ENCODE assay signal across 8 mouse cellular contexts in the genomic region with DNA sequence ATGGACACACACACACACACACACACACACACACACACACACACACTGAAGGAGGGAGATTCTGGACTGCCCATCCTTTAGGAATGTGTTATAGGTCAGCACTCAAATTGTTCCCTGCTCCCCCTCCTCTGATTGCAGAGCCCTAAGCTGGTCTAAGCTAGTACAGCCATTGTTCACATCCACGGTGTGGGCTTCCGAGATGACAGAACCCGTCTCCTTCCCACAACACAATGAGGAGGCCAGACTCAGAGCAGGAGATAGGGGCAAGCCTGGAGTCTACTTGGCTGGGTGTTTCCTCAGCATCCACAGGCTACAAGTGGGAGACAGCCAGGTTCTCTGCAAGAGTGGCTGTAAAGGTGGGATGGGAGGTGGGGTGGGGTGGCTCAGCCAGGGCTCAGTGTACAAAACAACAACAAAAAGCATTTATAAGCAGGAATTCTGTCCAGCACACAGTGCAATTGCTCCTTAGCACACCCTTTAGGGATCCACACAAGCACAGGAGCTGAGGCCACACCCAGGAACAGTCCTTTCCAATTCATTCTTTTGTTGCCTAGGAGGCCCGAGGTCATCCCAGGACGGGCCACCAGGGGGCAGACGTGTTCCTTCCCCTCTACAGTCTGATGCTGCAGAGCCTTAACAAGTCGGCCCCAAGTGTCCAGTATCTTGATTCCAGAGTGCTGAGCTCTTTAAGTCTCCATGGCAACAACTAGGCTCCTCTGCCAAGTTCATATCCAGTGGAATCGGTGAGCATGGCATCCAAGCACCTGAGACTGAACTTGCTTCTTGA. TPM values are rescaled to one million over a fixed set of nuclear protein-coding genes. Genes with fewer than 3 reads are reported as not detected.
A peak's percentile ranks its signal among the peaks of the same experiment; 100 is the strongest.
DNase-seq lines count a peak whose midpoint lies in the region; ATAC-seq and TF ChIP-seq lines count a peak whose summit lies in the region.

No protein-coding gene starts in this region.

- WGBS in heart, embryonic 14.5 days: 33% methylated on average over 8 of the region's 8 CpGs
- WGBS in liver, embryonic 11.5 days: 35% methylated on average over 8 of the region's 8 CpGs

- H3K9me3 ChIP-seq in heart, embryonic 14.5 days (ENCODE audit: control insufficient read depth, low read length): no peaks in the 10 kb centered on the region
- H3K9me3 ChIP-seq in liver, embryonic 11.5 days (ENCODE audit: control insufficient read depth, low read length): no peaks in the 10 kb centered on the region

- H3K27me3 ChIP-seq in C2C12 (ENCODE audit: control insufficient read depth, insufficient read depth, insufficient read length): no peaks in the 10 kb centered on the region
- H3K27me3 ChIP-seq in heart, embryonic 14.5 days (ENCODE audit: control insufficient read depth, insufficient read depth, low read length): no peaks in the 10 kb centered on the region
- H3K27me3 ChIP-seq in liver, embryonic 11.5 days (replicated peaks; ENCODE audit: control insufficient read depth, insufficient read depth, low read length): no peaks in the 10 kb centered on the region
- H3K27me3 ChIP-seq in splenic B cell, adult 2 months (ENCODE audit: control insufficient read depth, insufficient read depth, low read length, poor library complexity, severe bottlenecking): no peaks in the 10 kb centered on the region

- ATAC-seq in heart, embryonic 14.5 days (ENCODE audit: insufficient number of reproducible peaks, insufficient read depth, low FRiP score, low read depth): 0 out of 2 replicates have a peak, but pooled peaks have one; percentile 55
- ATAC-seq in liver, embryonic 11.5 days (replicated peaks; ENCODE audit: low FRiP score): peak; percentile 81

- no peak overlapping the region for H3K9ac ChIP-seq in heart, embryonic 14.5 days (ENCODE audit: low read length)
- no peak overlapping the region for H3K9ac ChIP-seq in liver, embryonic 11.5 days (ENCODE audit: low read depth, low read length)

- no peaks in the 10 kb centered on the region for H3K79me3 ChIP-seq in C2C12 (ENCODE audit: low read depth)

- peaks cover 3 to 5% of the 10 kb centered on the region in 2 experiments; a peak in 1 of 4 replicates for H3K4me1 ChIP-seq in heart, embryonic 14.5 days (ENCODE audit: control insufficient read depth in 2 of 2, insufficient read depth in 2 of 2, low read length in 2 of 2)
- no peaks in the 10 kb centered on the region for H3K4me1 ChIP-seq in liver, embryonic 11.5 days (replicated peaks; ENCODE audit: control insufficient read depth, insufficient read depth, low read length)

- no peak overlapping the region for H3K4me2 ChIP-seq in heart, embryonic 14.5 days (ENCODE audit: low read length)
- H3K4me2 ChIP-seq in liver, embryonic 11.5 days: no peak overlapping the region

- peak; percentile 86 for DNase-seq in brain, adult 2 months (ENCODE audit: low read depth, low spot score)
- DNase-seq in fibroblast of lung, adult 2 months (ENCODE audit: low read depth): peak; percentile 87
- peak; percentile 94 for DNase-seq in kidney, postnatal 10 days
- DNase-seq in liver, embryonic 11.5 days (ENCODE audit: low spot score): peak; percentile 87
- DNase-seq in naive thymus-derived CD4-positive, alpha-beta T cell, adult 2 months (ENCODE audit: low read depth): peak; percentile 90
- DNase-seq in splenic B cell, adult 2 months (ENCODE audit: low read depth, low spot score): peak; percentile 89

- no peaks in the 10 kb centered on the region for H3K79me2 ChIP-seq in C2C12 (ENCODE audit: control insufficient read depth, insufficient read depth)

- H3K4me3 ChIP-seq in C2C12 (ENCODE audit: insufficient read depth, poor library complexity, severe bottlenecking): no peak overlapping the region
- H3K4me3 ChIP-seq in heart, embryonic 14.5 days (ENCODE audit: control insufficient read depth in 1 of 2, insufficient read depth in 1 of 2, low read depth in 1 of 2, low read length in 2 of 2): no peak overlapping the region
- H3K4me3 ChIP-seq in liver, embryonic 11.5 days (ENCODE audit: low read depth, low read length): no peak overlapping the region

- H3K27ac ChIP-seq in heart, embryonic 14.5 days (replicated peaks in 1 of 2; ENCODE audit: control insufficient read depth in 1 of 2, insufficient read depth in 1 of 2, low read depth in 2 of 2, low read length in 2 of 2): no peak overlapping the region
- H3K27ac ChIP-seq in liver, embryonic 11.5 days (ENCODE audit: low read depth, low read length): no peak overlapping the region

- no peak overlapping the region for H3ac ChIP-seq in C2C12 (ENCODE audit: control insufficient read depth, insufficient read length, low read depth)

- H3K36me3 ChIP-seq in C2C12 (ENCODE audit: control insufficient read depth, insufficient read depth): peaks cover 28% of the 10 kb centered on the region
- H3K36me3 ChIP-seq in heart, embryonic 14.5 days (ENCODE audit: control insufficient read depth, insufficient read depth, low read length): no peaks in the 10 kb centered on the region
- no peaks in the 10 kb centered on the region for H3K36me3 ChIP-seq in liver, embryonic 11.5 days (ENCODE audit: control insufficient read depth, insufficient read depth, low read length)
- peaks cover 1% of the 10 kb centered on the region; the same call in 1 of the 2 replicates for H3K36me3 ChIP-seq in splenic B cell, adult 2 months (ENCODE audit: control insufficient read depth, insufficient read depth, low read length, poor library complexity, severe bottlenecking)

- peak; percentile 73 for TF ChIP-seq CTCF in C2C12 (IDR thresholded peaks at IDR 0.05; ENCODE audit: control insufficient read depth, insufficient read depth, insufficient read length)

TF ChIP-seq in C2C12, 6 proteins besides CTCF, POLR2A, EP300 and RAD21:
- TF ChIP-seq FOSL1 (IDR thresholded peaks at IDR 0.05; ENCODE audit: insufficient read depth, low read length, poor library complexity, severe bottlenecking) (no peak), MYOG (IDR thresholded peaks at IDR 0.05; ENCODE audit: control insufficient read depth, extremely low read depth, insufficient read length) (no peak), CEBPB (IDR thresholded peaks at IDR 0.05; ENCODE audit: low read depth) (no peak), MYOD1 (IDR thresholded peaks at IDR 0.05; ENCODE audit: control insufficient read depth, insufficient read length, low read depth) (no peak), MAX (IDR thresholded peaks at IDR 0.05) (no peak), USF1 (IDR thresholded peaks at IDR 0.05; ENCODE audit: low read depth) (no peak)

RNA-seq across cellular contexts. Expression of a gene that starts 19.4 kb away (rescaled TPM):
- 6.0 TPM for polyA plus RNA-seq in C2C12 (2012; fragmentation: generic; extraction: Trizol)
- 10.9 and 11.9 TPM in 2 replicates for polyA plus RNA-seq in heart, embryonic 14.5 days (2014; fragmentation: Nextera tagmentation; extraction: Ambion mirVana)
- polyA plus RNA-seq in liver, embryonic 11.5 days (2014; fragmentation: Nextera tagmentation; extraction: Ambion mirVana): 7.4 and 11.7 TPM in 2 replicates

RNA-seq across cellular contexts. Expression of a gene that starts 32.5 kb away (rescaled TPM):
- polyA plus RNA-seq in C2C12 (2012; fragmentation: generic; extraction: Trizol): 7.7 TPM
- polyA plus RNA-seq in heart, embryonic 14.5 days (2014; fragmentation: Nextera tagmentation; extraction: Ambion mirVana): 3.4 and 3.7 TPM in 2 replicates
- 5.7 and 6.5 TPM in 2 replicates for polyA plus RNA-seq in liver, embryonic 11.5 days (2014; fragmentation: Nextera tagmentation; extraction: Ambion mirVana)
